Mouse (Mus musculus): ENCODE data around the gene Ndufc2.
"Not testable (repeated sequence)": the region's sequence is repeated elsewhere in the genome, so short reads cannot be mapped to it uniquely, and the experiment has no call there.

Gene Ndufc2

GRCm38 (mm10) chr7:97427296-97427695, 27.5 kb downstream of the Ndufc2 start:
- DNase-seq (ENCODE audit: low read depth): no peak

GRCm38 (mm10) chr7:97427778-97428420, 28.1 kb downstream of the Ndufc2 start:
- DNase-seq (ENCODE audit: low read depth): no peak

GRCm38 (mm10) chr7:97429705-97430104, 29.9 kb downstream of the Ndufc2 start:
- no peak for DNase-seq (ENCODE audit: low read depth)

GRCm38 (mm10) chr7:97433517-97433916, 33.7 kb downstream of the Ndufc2 start:
- not testable (repeated sequence) for DNase-seq (ENCODE audit: low read depth)

GRCm38 (mm10) chr7:97434517-97434916, 34.7 kb downstream of the Ndufc2 start:
- DNase-seq (ENCODE audit: low read depth): no peak

GRCm38 (mm10) chr7:97438986-97439385, 39.2 kb downstream of the Ndufc2 start:
- no peak for DNase-seq (ENCODE audit: low read depth)

- DNase-seq (ENCODE audit: low read depth): no peak
Measured at GRCm38 (mm10) chr7:97446171-97446925, 46.5 kb downstream of the Ndufc2 start.

GRCm38 (mm10) chr7:97447050-97447531, 47.3 kb downstream of the Ndufc2 start:
- no peak for DNase-seq (ENCODE audit: low read depth)

- DNase-seq (ENCODE audit: low read depth): not testable (repeated sequence)
Measured at GRCm38 (mm10) chr7:97451023-97451422, 51.2 kb downstream of the Ndufc2 start, which contains the start of gene Kctd14. Gene Kctd14 (plus strand): TSS chr7:97451323.

- DNase-seq (ENCODE audit: low read depth): no peak
Measured at GRCm38 (mm10) chr7:97452196-97452595, 52.4 kb downstream of the Ndufc2 start.

- peak; percentile 32 for DNase-seq (ENCODE audit: low read depth)
Measured at GRCm38 (mm10) chr7:97453141-97453921, 53.5 kb downstream of the Ndufc2 start.

- DNase-seq (ENCODE audit: low read depth): no peak
Measured at GRCm38 (mm10) chr7:97454795-97455194, 55.0 kb downstream of the Ndufc2 start.

GRCm38 (mm10) chr7:97455577-97455976, 55.8 kb downstream of the Ndufc2 start:
- no peak for DNase-seq (ENCODE audit: low read depth)

Measured in c-Kit-positive CD71-negative TER-119-negative erythroid progenitor cells, embryonic 14.5 days (primary cell).